Mouse (Mus musculus) thymus, postnatal 36 days (tissue): ENCODE measurements at regions not wholly inside any gene's neighbourhood (a gene's known extent, or its start where the extent isn't known, plus 50 kb on each side); places are given as distances from the start of the nearest gene placed in this dataset.
A peak's percentile ranks its signal among the peaks of the same experiment; 100 is the strongest.

ENCODE experiments used
- DNase-seq, 2 experiments: peaks; one replicate each; pipeline ENCODE4 v3.0.0; 2022; ENCODE audit warnings: mixed read lengths in 2 of 2

- no peak for DNase-seq
Observed at GRCm38 (mm10) chr5:64537113-64537780, 265.9 kb upstream of the Klf3 start.

DNA sequence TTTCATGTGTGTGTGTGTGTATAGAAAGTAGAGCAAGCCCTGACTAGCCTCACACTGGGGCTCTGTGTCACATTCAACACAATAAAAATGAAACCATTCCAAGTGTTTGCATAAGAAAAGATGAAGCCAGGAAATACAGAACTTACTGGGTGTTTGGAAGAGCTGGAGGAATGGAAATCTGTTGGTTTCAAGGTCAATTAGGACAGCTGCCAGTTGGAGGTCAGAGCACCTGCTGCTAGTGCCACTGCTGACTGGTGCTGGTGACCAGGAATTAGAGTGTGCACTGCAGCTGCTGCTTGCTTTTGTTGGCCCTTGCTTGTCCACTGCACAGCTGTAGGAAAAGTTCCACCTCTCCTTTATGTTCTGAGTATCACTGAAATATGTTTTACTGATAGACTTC lies 261.4 kb upstream of the Klf3 start:
- no peak for DNase-seq

- DNase-seq: no peak
Observed at GRCm38 (mm10) chr5:64555931-64556330, 247.3 kb upstream of the Klf3 start.

DNA sequence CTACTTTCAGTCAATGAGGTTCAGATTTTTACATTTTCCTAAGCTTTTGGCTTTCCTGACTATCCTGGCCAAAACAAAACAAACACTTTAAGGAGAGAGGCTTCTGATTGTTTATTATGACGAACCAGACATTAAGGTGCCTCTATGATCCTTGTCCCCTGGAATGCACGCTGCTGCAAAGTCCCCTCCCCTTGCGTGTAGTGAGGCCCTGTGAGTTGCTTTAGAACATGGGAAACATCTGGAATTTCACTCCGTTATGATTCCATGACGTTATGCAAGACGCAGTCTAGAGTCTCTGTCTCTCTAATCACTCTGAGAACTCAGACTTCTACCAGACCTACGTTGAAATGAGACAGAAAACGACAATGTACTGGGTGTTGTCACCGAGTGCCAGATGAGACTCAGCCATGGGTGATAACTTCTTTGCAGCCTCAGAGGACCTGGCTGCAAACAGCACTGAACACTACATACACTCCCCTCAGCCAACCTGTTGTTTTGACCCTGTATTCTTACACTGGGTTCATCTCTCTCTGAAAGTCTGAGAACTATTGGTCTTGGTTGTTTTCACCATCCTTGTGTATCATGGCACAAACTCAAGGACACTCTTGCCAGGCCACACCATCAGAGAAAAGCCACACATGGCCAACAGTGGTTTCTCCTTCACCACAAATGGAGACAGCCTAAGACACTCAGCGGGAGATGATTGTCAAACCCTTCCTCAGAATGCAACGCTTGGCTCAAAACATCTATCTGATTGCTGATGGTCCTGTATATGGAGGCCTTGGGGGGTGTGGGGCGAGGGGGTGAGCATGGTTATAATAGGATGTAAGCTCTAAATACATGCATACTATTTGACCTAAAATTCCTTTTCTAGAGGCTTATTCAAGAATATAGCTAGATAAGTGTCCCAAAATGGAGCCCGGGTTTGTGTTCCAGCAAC lies 236.5 kb upstream of the Klf3 start:
- DNase-seq: no peak

DNA sequence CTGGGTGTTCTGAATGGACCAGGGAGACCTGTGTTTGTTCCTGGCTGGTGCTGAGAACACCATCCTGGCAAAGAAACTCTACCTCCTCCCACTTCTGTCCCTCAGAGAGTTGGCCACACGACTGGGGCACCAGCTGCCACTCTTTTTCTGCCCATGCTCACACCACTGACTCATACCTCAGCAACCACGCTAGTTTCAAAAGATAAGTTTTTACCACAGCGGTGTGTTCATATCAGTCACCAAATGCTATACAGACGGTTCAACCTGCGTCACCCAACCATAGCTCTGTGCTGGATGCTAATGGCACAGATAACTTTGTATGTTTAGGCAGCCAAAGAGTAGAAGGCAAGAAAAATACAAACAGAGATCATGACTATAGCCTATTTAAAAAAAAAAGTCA lies 235.4 kb upstream of the Klf3 start:
- DNase-seq: no peak

DNA sequence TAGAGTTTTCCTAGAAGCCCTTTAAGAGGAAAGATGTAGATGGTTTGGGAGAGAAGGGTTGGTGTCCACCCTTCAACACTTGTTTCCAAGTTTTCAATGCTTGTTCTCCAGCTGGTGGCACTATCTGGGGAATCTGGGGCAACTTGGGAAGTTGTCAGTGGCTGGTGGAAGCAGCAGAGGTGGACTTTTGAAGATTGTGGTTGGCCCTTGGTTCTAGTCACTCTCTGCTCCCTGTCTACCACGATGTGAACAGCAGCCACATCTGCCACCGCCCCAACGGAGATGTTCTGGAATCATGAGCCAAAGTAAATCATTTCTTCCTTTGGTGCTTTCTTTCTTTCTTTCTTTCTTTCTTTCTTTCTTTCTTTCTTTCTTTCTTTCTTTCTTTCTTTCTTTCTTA lies 234.9 kb upstream of the Klf3 start:
- DNase-seq: no peak

GRCm38 (mm10) chr5:64574386-64574785 lies 228.8 kb upstream of the Klf3 start:
- DNase-seq: no peak

GRCm38 (mm10) chr5:64575896-64576295 lies 227.3 kb upstream of the Klf3 start:
- no peak for DNase-seq

- DNase-seq: no peak
Observed at GRCm38 (mm10) chr5:64576426-64577262, 226.5 kb upstream of the Klf3 start.

GRCm38 (mm10) chr5:64577424-64577823 lies 225.8 kb upstream of the Klf3 start:
- DNase-seq: no peak

- DNase-seq: no peak
Observed at GRCm38 (mm10) chr5:64578536-64578935, 224.7 kb upstream of the Klf3 start.

DNA sequence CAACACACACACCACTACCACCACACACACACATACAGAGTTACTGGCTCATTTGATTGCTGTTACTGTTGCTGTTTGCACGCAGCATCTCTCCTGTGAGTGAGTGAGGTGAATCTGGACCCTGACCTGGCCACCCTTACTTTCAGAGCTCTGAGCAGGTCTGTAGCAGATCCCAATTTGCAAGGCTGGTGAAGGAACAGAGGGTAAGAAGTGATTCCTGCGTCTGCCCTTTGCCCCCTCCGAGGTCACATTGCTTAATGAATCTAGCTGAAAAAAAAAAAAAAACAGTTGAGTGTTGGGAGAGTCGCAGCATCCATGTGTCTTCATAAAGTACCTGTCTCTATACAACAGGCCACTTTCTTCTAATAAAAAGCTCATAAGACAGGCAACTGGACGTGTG lies 224.1 kb upstream of the Klf3 start:
- DNase-seq: no peak

DNA sequence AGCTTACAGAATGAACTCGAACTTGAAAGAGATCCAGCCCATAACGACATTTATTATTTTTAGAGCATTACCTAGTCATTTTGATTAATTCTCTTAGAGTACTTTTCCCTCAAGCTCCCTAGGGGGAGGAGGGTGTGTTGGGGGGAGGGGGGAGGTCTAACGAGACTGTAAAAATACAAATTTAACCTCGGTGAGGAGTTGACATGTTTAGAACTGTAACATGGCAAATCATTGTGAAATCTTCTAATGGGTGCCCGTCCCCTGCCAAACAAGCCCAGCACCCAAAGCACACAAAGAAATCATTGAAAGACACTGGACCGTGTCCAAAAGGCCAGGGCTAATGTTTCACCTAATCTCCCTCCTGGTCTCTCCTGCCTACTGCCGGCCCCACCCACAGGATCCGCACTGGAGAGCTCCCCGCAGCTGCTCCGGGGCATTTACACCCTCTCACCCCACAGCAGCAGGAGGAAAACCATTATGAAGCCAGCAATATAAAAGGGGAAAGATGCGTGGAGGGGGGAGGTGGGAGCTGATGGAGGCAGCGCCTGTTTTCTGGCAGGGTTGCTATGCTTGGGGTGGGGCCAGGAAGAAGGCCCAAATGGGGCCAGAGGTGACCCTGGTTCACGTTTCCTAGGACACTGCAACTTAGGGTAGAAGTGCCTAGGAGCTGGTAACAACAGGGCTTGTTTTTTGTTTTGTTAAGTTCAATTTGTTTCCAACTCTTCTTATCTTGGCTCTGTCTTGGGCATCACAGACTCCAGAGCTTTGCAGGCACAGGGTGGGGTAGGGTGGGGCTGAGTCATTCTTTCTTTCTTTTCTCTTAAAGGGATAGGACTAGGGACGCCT lies 223.5 kb upstream of the Klf3 start:
- peak in 1 of 2 experiments; percentile 8 for DNase-seq

GRCm38 (mm10) chr5:64580340-64580723 lies 222.9 kb upstream of the Klf3 start:
- no peak for DNase-seq

- DNase-seq: no peak
Observed at GRCm38 (mm10) chr5:64580786-64581445, 222.3 kb upstream of the Klf3 start.

- no peak for DNase-seq
Observed at GRCm38 (mm10) chr5:64581461-64581860, 221.7 kb upstream of the Klf3 start.

DNA sequence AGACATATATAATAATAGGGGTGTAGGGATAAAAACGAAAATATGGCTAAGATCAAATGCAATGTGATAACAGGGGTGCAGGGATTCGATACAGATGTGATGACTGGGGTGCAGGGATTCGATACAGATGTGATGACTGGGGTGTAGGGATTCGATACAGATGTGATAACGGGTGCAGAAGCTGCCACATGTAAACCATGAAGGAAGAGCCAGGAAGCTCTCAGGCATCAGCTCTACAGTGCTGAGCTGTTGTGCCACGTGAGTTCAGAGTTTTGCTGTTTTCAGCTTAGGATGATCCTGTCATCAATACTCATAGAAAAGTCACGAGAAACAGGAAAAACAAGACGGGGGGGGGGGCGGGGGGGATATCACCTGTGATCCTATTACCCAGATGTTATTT lies 221.2 kb upstream of the Klf3 start:
- DNase-seq: no peak

DNA sequence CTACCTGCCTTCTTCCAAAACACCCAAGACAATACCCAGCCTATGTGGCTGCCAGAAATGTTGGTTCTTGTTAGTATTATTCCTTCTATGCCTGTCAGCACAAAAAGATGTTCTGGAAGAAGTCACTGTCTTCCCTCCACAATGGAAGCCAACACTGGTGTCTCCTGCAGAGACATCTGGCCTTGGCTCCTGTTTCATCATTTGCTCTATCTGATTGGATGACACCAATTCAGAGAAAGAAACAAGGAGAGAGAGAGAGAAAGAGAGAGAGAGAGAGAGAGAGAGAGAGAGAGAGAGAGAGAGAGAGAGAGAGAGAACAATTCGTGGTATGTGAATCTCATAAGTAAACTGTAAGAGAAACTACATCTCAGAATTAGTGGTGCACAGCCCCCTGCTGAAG lies 218.9 kb upstream of the Klf3 start:
- DNase-seq: no peak

DNA sequence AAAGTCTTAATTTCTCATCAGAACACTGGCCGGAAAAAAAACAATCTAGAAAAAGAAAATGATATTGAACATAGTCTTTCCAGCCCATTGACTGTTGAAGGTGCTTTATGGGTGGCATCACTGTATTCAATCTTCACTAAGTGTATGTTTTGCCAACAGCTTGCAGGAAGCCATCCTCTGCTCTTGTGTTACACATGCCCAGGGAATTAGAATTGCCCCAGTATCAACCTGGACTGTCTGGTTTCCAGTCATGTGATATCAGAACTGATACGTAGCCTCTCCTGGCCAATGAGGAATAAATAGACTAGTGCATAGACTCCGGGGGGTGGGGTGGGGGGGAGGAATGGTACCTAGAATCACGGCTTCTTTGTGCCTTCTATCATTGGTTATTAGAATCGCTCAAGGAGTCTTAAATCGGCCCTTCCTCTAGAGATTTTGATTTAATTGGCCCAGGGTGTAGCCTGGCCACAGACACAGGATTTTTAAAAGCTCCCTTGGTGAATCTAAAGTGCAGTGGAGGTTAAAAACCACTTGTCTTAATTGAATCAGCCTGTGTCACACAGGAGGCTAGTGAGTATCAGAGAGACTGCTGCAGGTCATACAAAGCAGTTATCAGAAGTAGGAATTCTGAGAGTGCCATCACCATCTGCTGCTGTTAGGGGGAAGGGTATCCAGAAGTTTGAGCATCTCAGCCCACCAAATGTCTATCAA lies 218.0 kb upstream of the Klf3 start:
- DNase-seq: no peak

GRCm38 (mm10) chr5:64586316-64586715 lies 216.9 kb upstream of the Klf3 start:
- DNase-seq: no peak

DNA sequence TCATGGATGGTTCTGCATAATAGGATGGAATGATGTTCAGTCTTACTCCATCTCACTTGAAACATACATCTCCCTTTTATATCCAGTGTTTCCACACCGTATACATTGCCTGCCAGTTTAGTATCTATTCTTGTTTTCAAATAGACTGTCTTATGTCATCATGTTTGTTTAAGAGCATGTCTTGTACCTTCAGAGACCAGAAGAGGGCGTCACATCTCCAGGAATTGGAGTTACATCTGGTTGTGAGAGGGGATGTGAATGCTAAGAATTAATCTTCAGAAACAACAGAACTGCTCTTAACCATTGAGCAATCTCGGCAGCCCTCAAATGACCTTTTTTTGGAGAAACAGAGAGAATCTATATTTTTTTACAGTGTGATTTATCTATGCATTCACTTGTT lies 216.3 kb upstream of the Klf3 start:
- no peak for DNase-seq
